Mouse (Mus musculus) layer of hippocampus, adult 9-11 months (tissue): ENCODE results near the gene Ahcy.
"Not testable (repeated sequence)": the region's sequence is repeated elsewhere in the genome, so short reads cannot be mapped to it uniquely, and the experiment has no call there.

Experiments used
- DNase-seq: peaks from one replicate; pipeline ENCODE4 v3.0.0; 2022

The Ahcy gene

GRCm38 (mm10) chr2:155073347-155073746 lies 950 bp downstream of the Ahcy start:
- DNase-seq, result no peak

- DNase-seq, result no peak
Observed at GRCm38 (mm10) chr2:155072353-155073145, 1.7 kb downstream of the Ahcy start.

GRCm38 (mm10) chr2:155071027-155071426 lies 3.3 kb downstream of the Ahcy start:
- DNase-seq, result no peak

GRCm38 (mm10) chr2:155057361-155057760 lies 16.9 kb downstream of the Ahcy start:
- no peak for DNase-seq

DNA sequence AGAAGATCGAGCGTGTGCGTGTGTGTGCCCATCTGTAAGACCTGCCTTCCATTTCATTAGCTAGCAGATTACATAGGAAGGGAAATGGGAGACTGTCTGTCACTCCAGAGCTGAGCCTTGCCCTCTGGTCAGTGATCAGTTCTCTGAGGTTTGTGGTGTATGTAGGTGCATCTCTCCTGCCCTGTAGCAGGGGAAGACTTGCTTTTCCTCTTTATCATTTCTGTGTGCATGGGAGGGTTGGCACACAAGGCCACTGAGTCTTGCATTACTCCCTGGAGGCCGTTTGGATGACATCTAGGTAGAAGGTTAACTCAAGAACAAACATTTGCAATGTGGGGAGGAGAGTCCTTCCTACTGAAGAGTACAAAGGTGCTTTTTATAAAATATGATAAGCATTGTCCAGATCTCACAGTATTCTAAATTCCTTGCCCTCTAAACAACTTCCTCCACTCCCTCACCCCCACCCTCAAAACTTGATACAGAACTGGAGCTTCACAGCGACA lies 18.2 kb downstream of the Ahcy start:
- no peak for DNase-seq

GRCm38 (mm10) chr2:155054672-155055071 lies 19.6 kb downstream of the Ahcy start:
- DNase-seq, result no peak

GRCm38 (mm10) chr2:155053512-155053911 lies 20.8 kb downstream of the Ahcy start:
- not testable (repeated sequence) for DNase-seq

DNA sequence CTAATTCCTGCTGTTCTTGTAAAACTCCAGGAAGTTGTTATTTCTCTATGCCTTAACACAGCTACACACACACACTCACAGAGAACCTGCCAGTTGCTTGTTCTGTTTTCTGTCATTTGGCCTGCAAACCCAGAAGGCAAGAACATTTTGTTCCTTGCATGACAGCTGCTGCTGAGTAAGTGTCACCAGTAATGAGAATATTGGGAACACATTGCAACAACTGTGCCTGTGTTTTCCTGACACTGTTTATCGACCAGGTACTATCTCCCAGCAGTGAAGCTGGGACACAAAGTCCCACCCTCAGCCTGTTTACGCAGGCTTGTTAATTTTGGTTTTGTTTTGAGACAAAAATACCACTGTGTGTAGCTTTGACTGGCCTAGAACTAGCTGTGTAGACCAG lies 21.6 kb downstream of the Ahcy start:
- DNase-seq, result peak; percentile 41

DNA sequence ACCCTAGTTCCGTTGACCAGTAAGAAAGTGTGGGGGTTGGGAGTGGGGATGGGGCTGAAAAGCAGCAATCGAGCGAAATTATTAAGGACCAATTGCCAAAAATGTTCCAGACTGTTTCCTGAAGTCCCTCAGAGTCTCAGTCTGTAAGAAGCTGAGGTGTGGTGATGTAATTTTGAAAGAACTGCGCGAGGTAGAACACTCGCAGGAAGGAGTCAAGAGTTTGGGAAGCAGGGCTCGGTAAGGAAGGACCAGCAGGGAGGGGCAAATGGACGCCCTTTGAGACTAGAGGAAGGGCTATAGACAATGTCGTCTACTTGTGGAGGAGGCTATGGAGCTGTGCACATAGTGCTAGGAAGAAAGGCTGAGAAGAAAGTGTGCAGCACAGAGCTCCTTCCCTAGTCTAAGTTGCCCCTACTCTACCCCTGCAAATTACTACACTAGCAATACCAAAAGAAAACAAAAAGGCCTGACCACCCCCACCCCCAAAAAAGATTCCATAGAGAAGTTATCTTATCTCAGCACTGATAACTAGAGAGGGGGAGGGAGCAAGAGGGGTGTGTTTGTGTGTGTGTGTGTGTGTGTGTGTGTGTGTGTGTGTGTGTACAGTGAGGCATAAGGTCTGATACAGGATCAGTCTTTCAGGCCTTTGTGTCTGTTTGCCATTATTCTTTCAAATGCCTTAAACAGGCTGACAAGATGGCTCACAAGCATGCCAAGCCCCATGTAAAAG lies 22.5 kb downstream of the Ahcy start:
- DNase-seq, result no peak

- DNase-seq, result peak; percentile 93
Observed at GRCm38 (mm10) chr2:155050504-155051236, 23.6 kb downstream of the Ahcy start.

DNA sequence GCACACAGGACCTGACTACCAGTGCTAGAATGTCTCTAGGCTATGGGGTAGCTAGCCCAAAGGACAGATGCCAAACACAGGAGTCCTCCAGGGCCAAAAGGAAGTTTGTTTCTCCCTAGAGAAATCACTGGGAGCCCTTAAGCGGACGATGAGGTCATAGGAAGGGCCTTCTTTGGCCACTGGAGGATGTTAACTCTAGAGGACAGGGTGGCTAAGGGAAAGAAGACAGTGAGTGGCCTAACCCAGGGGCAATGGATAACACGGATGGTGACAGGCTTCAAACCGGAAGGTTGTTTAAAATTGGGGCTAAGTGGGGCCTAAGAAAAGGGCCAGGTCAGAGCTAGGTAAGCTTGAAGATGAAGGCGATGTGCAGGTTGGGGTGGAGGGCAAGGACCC lies 24.2 kb downstream of the Ahcy start:
- DNase-seq, result no peak

DNA sequence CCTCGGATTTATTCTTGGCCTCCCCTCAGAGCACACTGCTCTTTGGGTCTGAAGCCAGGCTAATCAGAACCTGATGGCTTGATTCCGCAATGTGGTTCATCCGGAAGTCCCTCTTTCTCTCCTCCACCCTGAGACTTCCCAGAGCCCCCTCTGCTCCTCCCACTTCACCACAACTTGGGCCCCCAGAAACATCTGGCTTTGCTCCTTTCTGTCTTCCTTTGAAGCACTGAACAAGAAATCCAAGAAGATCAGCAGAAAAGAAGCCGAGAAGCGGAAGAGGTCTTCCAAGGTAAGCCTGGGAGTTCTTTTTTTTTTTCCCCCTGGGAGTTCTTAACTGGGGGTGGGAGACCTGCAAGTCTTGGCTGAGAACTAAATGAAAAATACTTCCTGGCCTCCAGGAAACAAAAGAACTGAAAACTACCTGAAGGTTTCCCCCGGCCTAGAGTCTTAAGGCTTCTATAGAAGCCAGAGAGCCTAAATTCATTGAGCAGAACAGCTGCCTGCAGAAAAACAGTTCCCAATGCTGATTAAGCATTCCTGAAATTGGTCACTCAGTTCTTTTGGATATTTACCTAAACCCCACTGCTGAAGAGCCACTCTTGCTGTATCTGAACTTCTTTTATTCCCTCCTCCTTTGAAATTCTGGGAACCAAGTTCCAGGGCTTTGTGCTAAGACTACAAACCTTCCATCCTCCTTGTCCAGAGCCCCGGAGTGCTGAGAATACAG lies 26.7 kb downstream of the Ahcy start:
- DNase-seq, result no peak

DNA sequence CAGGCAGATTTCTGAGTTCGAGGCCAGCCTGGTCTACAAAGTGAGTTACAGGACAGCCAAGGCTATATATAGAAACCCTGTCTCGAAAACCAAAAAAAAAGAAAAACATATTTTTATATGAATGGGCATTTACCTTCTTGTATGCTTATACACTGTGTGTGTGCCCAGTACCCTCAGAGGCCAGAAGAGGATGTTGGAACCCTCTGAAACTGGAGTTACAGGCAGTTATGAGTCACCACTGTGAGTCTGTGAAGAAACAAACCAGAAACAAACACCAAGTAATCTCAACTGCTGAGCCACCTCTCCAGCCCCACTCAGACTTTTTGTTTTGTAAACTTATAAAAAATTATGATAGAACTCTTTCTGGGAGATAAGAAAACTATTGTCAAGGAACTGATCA lies 27.5 kb downstream of the Ahcy start:
- no peak for DNase-seq

- DNase-seq, result no peak
Observed at GRCm38 (mm10) chr2:155045075-155045474, 29.2 kb downstream of the Ahcy start.

DNA sequence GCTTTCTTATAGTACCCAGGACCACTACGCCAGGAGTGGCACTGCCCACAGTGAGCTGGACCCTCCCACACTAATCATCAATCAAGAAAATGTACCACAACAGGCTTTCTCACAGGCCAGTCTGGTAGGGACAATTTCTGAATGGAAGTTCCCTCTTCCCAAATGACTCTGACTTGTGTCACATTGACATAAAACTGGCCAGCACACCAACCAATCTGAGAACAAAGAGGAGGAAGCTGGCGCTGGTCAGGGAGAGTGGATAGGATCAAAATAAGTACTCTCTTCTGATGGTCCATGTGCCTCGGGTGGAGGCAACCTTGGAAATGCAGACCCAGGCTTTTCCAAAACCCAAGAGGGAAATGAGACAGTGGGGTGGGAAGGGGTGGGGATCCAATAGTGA lies 29.8 kb downstream of the Ahcy start:
- no peak for DNase-seq

- DNase-seq, result no peak
Observed at GRCm38 (mm10) chr2:155039956-155040355, 34.3 kb downstream of the Ahcy start.

GRCm38 (mm10) chr2:155032938-155033710 lies 41.2 kb downstream of the Ahcy start:
- DNase-seq, result no peak

GRCm38 (mm10) chr2:155030831-155031230 lies 43.5 kb downstream of the Ahcy start:
- DNase-seq, result no peak

GRCm38 (mm10) chr2:155020247-155020826 lies 54.0 kb downstream of the Ahcy start:
- DNase-seq, result not testable (repeated sequence)

DNA sequence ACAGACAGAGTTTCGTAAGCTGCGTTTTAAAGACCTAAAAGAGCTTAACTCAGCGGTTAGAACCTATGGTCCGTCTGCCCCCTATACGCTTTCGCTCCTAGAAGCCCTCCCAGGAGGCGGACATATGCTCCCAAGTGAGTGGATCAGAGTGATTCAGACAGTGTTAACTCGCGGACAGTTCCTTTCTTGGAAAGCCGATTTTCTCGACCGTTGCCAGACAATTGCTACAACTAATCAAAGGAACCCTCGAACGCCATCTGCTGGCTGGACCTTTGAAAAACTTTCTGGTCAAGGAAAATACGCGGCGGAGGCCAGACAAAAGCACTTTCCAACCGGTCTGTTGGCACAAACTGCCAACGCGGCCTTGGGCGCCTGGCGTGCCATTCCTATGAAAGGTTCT lies 54.6 kb downstream of the Ahcy start:
- peak; percentile 78 for DNase-seq
